Mouse (Mus musculus): ENCODE results near the gene Hoxa6.

Hoxa6 gene

GRCm38 (mm10) chr6:52241001-52241621, 32.6 kb upstream of the Hoxa6 start:
- DNase-seq (ENCODE audit: low spot score in 2 of 2): no peak

GRCm38 (mm10) chr6:52240389-52241000, 32.0 kb upstream of the Hoxa6 start, which contains the start of gene Hoxa10:
Hoxa10 (minus strand) TSS chr6:52240854.
- no peak for DNase-seq (ENCODE audit: low spot score in 2 of 2)

GRCm38 (mm10) chr6:52239625-52240388, 31.3 kb upstream of the Hoxa6 start:
- DNase-seq (ENCODE audit: low spot score in 2 of 2): no peak

GRCm38 (mm10) chr6:52238976-52239375, 30.5 kb upstream of the Hoxa6 start:
- no peak for DNase-seq (ENCODE audit: low spot score in 2 of 2)

GRCm38 (mm10) chr6:52238155-52238545, 29.6 kb upstream of the Hoxa6 start:
- DNase-seq (ENCODE audit: low spot score in 2 of 2): no peak

GRCm38 (mm10) chr6:52237346-52238154, 29.0 kb upstream of the Hoxa6 start:
- DNase-seq (ENCODE audit: low spot score in 2 of 2): no peak

- DNase-seq (ENCODE audit: low spot score in 2 of 2): no peak
These were observed 28.3 kb upstream of the Hoxa6 start for GRCm38 (mm10) chr6:52236806-52237205.

GRCm38 (mm10) chr6:52235866-52236265, 27.3 kb upstream of the Hoxa6 start:
- DNase-seq (ENCODE audit: low spot score in 2 of 2): no peak

GRCm38 (mm10) chr6:52235267-52235666, 26.7 kb upstream of the Hoxa6 start:
- DNase-seq (ENCODE audit: low spot score in 2 of 2): no peak

- no peak for DNase-seq (ENCODE audit: low spot score in 2 of 2)
These were observed 26.1 kb upstream of the Hoxa6 start for GRCm38 (mm10) chr6:52234428-52235140.

- DNase-seq (ENCODE audit: low spot score in 2 of 2): no peak
These were observed 25.3 kb upstream of the Hoxa6 start for GRCm38 (mm10) chr6:52233546-52234427.

- DNase-seq (ENCODE audit: low spot score in 2 of 2): no peak
These were observed 24.5 kb upstream of the Hoxa6 start for GRCm38 (mm10) chr6:52232984-52233545.

GRCm38 (mm10) chr6:52232568-52232965, 24.0 kb upstream of the Hoxa6 start:
- no peak for DNase-seq (ENCODE audit: low spot score in 2 of 2)

- no peak for DNase-seq (ENCODE audit: low spot score in 2 of 2)
These were observed 23.5 kb upstream of the Hoxa6 start for GRCm38 (mm10) chr6:52231885-52232567.

- no peak for DNase-seq (ENCODE audit: low spot score in 2 of 2)
These were observed 22.1 kb upstream of the Hoxa6 start, which contains the start of gene Hoxa9 for GRCm38 (mm10) chr6:52230516-52231165. Hoxa9 (minus strand) TSS chr6:52231089.

GRCm38 (mm10) chr6:52229558-52230416, 21.3 kb upstream of the Hoxa6 start:
- DNase-seq (ENCODE audit: low spot score in 2 of 2): no peak

- DNase-seq (ENCODE audit: low spot score in 2 of 2): no peak
These were observed 20.2 kb upstream of the Hoxa6 start for GRCm38 (mm10) chr6:52228475-52229465.

Data from frontal cortex, postnatal 25 days (tissue).